Mouse (Mus musculus) midbrain, embryonic 14.5 days (tissue): ENCODE data around the gene Zglp1. TPM values are rescaled to one million over a fixed set of nuclear protein-coding genes. Genes with fewer than 3 reads are reported as not detected.

ENCODE experiments used
- ATAC-seq: fragments of 200-750 bp; cut with Nextera tagmentation; 2 replicates; pipeline ENCODE4 v1.8.0; 2017; ENCODE audit warnings: moderate number of reproducible peaks, moderate library complexity; ENCODE audit not compliant: low FRiP score, low TSS enrichment
- DNase-seq: peaks from one replicate; pipeline ENCODE4 v3.0.0-alpha.2; 2015
- H3K27ac ChIP-seq: fragments of 300-500 bp; sonication (generic); replicated peaks from 2 replicates; pipeline ENCODE4 v1.5.1; 2014; ENCODE audit warnings: mild to moderate bottlenecking, low read depth, low read length, moderate library complexity
- H3K27me3 ChIP-seq: fragments of 300-500 bp; sonication (generic); 2 replicates; pipeline ENCODE4 v1.6.1; 2014; ENCODE audit warnings: low read length, control low read depth, mixed read lengths; ENCODE audit not compliant: control insufficient read depth, insufficient read depth
- H3K36me3 ChIP-seq: fragments of 300-500 bp; sonication (generic); 2 replicates; pipeline ENCODE4 v1.6.1; 2014; ENCODE audit warnings: low read length, control low read depth; ENCODE audit not compliant: control insufficient read depth, insufficient read depth
- H3K4me1 ChIP-seq: fragments of 300-500 bp; sonication (generic); 2 replicates; pipeline ENCODE4 v1.6.1; 2014; ENCODE audit warnings: mild to moderate bottlenecking, antibody characterized with exemption, low read length, control low read depth; ENCODE audit not compliant: control insufficient read depth, insufficient read depth
- H3K4me2 ChIP-seq: fragments of 300-500 bp; sonication (generic); 2 replicates; pipeline ENCODE4 v1.6.1; 2014; ENCODE audit warnings: mild to moderate bottlenecking, low read length, moderate library complexity
- H3K4me3 ChIP-seq: fragments of 300-500 bp; sonication (generic); replicated peaks from 2 replicates; pipeline ENCODE4 v1.5.1; 2014; ENCODE audit warnings: low read depth, low read length
- H3K9ac ChIP-seq: fragments of 300-500 bp; sonication (generic); replicated peaks from 2 replicates; pipeline ENCODE4 v1.6.1; 2014; ENCODE audit warnings: mild to moderate bottlenecking, low read length, moderate library complexity
- H3K9me3 ChIP-seq: fragments of 300-500 bp; sonication (generic); 2 replicates; pipeline ENCODE4 v1.6.1; 2016; ENCODE audit warnings: low read length, control low read depth, mixed read lengths; ENCODE audit not compliant: control insufficient read depth
- WGBS: fragments of 180-500 bp; shearing (Covaris S2); extraction: QIAGEN DNeasy Blood & Tissue Kit; methylation state at CpG from one replicate; pipeline ENCODE4 v1.1.7; 2014; 5-methylcytosine and 5-hydroxymethylcytosine counted together
- microRNA counts: library from miRNA; unstranded; fragments of <30 nt; microRNA quantifications from one replicate; lab custom pipeline; 2016
- microRNA-seq: library from miRNA; unstranded; fragments of <30 nt; microRNA quantifications from one replicate; pipeline ENCODE4, GENCODE M21; 2016
- polyA plus RNA-seq: library from polyadenylated mRNA; unstranded; fragments of >200 nt; fragmentation: Nextera tagmentation; extraction: Ambion mirVana; gene quantifications from 2 replicates; pipeline ENCODE4 v1.2.1, GENCODE M21; 2014

Zglp1 gene
- polyA plus RNA-seq, 1 experiment from 2014 or later = 1.5 TPM

DNA sequence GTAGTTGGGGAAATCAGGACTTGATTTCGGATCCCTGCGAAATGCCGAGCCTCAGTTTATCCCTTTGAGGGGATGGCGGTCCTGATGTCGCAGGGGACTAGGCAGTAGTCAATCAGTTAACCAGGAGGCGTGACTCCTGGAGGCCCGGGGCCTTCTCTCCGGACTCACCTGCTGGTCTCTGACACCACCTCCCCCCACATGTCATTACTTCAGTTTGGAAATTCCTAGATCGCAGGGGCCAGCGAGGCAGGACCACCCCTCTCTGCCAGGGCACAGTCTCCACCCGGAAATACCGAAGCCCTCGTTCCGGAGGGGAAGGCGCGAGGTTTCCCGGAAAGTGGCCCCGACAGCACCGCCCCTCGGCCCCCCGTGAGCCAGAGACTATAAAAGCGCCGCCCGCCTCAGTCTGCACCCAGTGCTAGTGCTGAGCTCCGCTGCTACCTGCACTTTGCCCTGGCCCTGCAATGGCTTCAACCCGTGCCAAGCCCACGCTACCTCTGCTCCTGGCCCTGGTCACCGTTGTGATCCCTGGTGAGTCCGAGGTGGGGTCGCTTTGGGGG is 51.2 kb downstream of the Zglp1 start, which contains the start of gene Icam1:
Gene Icam1 (plus strand): TSS at position 415 of the 560 bp plus-strand sequence.
- Histone ChIP-seq H3K4me3 (peak within 1 kb of the TSS; percentile 10; the same call in 1 of the 2 replicates), H3K9me3 (no peaks in the 10 kb centered on the region), H3K4me2 (peak within 1 kb of the TSS; percentile 37), H3K27ac (no peak within 1 kb of the TSS), H3K9ac (no peak within 1 kb of the TSS), H3K4me1 (no peaks in the 10 kb centered on the region), H3K36me3 (no peaks in the 10 kb centered on the region), H3K27me3 (peaks cover 42% of the 10 kb centered on the region)
- DNase-seq (peak; percentile 13), ATAC-seq (no peak)
- 2% methylated on average over 30 of the region's 30 CpGs for WGBS

DNA sequence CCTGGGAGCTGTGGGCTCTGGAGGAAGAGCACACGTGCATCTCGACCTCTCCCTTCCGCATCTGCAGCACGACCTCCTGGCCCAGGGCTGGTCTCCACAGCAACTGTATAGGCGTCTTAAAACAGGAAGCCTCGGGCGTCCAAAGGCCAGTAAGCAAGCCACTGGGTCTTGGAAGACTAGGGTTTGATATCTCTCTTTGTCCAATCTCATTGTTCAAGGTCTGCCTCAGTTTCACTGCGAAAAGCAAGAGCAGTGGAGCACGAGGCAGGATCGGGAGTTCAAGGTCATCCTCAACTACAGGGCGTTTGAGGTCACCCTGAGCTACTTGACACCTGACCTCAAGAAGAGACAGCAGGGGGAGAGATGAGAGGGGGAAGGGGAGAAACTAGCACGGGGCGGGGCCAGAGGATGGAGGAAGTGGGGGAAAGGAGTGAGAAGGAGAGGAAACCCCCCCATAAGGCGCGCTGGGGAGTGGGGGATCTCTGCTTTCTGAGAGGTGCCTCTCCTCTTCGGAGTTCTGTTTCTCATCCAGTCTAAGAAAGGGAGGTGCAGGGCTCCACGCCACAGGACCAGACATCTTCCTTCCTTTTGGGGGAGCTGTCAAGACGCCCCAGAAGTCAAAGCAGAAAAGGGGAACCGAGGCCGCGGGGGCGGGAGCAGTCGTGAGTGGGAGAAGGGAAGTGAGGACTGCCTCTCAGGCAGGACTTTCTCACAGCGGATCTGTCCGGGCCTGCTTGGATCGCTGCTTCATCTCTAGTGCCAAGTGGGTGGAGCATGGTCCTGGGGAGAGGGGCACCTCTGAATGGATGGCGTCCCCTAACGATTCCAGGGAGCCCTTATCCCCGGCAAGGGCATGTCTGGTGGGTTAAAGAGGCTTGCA is 52.0 kb downstream of the Zglp1 start:
- peaks cover 42% of the 10 kb centered on the region for H3K27me3 ChIP-seq

More for the DNA sequence above, 52.0 kb downstream of the Zglp1 start:
- Histone ChIP-seq H3K4me1 (no peaks in the 10 kb centered on the region), H3K9ac (no peak overlapping the region), H3K36me3 (no peaks in the 10 kb centered on the region), H3K27ac (no peak overlapping the region), H3K4me2 (peak overlapping the region; percentile 37), H3K9me3 (no peaks in the 10 kb centered on the region), H3K4me3 (no peak overlapping the region)
- WGBS = 3% methylated on average over 29 of the region's 29 CpGs
- peak; percentile 18 for DNase-seq
- no peak for ATAC-seq

MicroRNAs encoded within 50 kb of the gene (microRNA counts, 519-probe panel; counts per million panel counts)
- not detected for microRNA mmu-miR-1900 (lab: Ali Mortazavi, UCI)

Small RNA genes within 50 kb of the gene (microRNA-seq; reads per million reads assigned to microRNA genes)
- not detected for gene Mir1900
- 1.5 reads per million, percentile 3 among the genes with 10 or more reads in this experiment for gene Mir7082

Other genes starting within 250 kb of the Zglp1 start
- gene Rdh8, start 248.6 kb downstream of the Zglp1 start, polyA plus RNA-seq = not detected in 2 replicates
- gene A230050P20Rik, start 198.5 kb downstream of the Zglp1 start, polyA plus RNA-seq = 1.3 and 1.9 TPM in 2 replicates
- 11.1 and 14.4 TPM in 2 replicates for gene Angptl6, start 187.4 kb downstream of the Zglp1 start, polyA plus RNA-seq
- gene Ppan, start 178.9 kb downstream of the Zglp1 start, polyA plus RNA-seq = 39.8 and 43.9 TPM in 2 replicates
- gene Eif3g, start 168.5 kb downstream of the Zglp1 start, polyA plus RNA-seq = 231 and 234 TPM in 2 replicates
- gene Dnmt1, start 107.2 kb downstream of the Zglp1 start, polyA plus RNA-seq = 51.1 and 51.5 TPM in 2 replicates
- 4.1 and 10.8 TPM in 2 replicates for gene S1pr2, start 90.3 kb downstream of the Zglp1 start, polyA plus RNA-seq
- 98.6 and 112 TPM in 2 replicates for gene Mrpl4, start 64.4 kb downstream of the Zglp1 start, polyA plus RNA-seq
- 1.7 and 4.1 TPM in 2 replicates for gene Icam1, start 51.1 kb downstream of the Zglp1 start, polyA plus RNA-seq
- not detected in 2 replicates for gene Icam4, start 37.7 kb downstream of the Zglp1 start, polyA plus RNA-seq
- gene Icam5, start 35.0 kb downstream of the Zglp1 start, polyA plus RNA-seq = 0.71 and 1.0 TPM in 2 replicates
- 1.3 and 2.6 TPM in 2 replicates for gene Gm49373, start 6.0 kb upstream of the Zglp1 start, polyA plus RNA-seq
- 55.5 and 82.2 TPM in 2 replicates for gene Fdx1l, start 6.5 kb upstream of the Zglp1 start, polyA plus RNA-seq
- gene Gm38431, start 24.9 kb upstream of the Zglp1 start, polyA plus RNA-seq = 1.9 and 2.0 TPM in 2 replicates
- 28.3 and 41.0 TPM in 2 replicates for gene Raver1, start 24.9 kb upstream of the Zglp1 start, polyA plus RNA-seq
- gene Tyk2, start 64.2 kb upstream of the Zglp1 start, polyA plus RNA-seq = 7.4 and 8.5 TPM in 2 replicates
- 213 and 223 TPM in 2 replicates for gene Cdc37, start 82.9 kb upstream of the Zglp1 start, polyA plus RNA-seq
- 28.4 and 32.3 TPM in 2 replicates for gene Pde4a, start 98.6 kb upstream of the Zglp1 start, polyA plus RNA-seq
- gene Keap1, start 172.3 kb upstream of the Zglp1 start, polyA plus RNA-seq = 40.3 and 53.7 TPM in 2 replicates
- gene S1pr5, start 181.3 kb upstream of the Zglp1 start, polyA plus RNA-seq = 2.3 and 2.8 TPM in 2 replicates
- gene Atg4d, start 198.2 kb upstream of the Zglp1 start, polyA plus RNA-seq = 44.6 and 44.7 TPM in 2 replicates
- 12.9 and 16.9 TPM in 2 replicates for gene Kri1, start 220.9 kb upstream of the Zglp1 start, polyA plus RNA-seq
- gene Cdkn2d, start 224.3 kb upstream of the Zglp1 start, polyA plus RNA-seq = 84.9 and 95.7 TPM in 2 replicates
- gene Ap1m2, start 245.2 kb upstream of the Zglp1 start, polyA plus RNA-seq = 0.88 and 1.5 TPM in 2 replicates